Mouse (Mus musculus) heart, adult 8-10 months (tissue): ENCODE measurements around the gene Fbxl19. TPM values are rescaled to one million over a fixed set of nuclear protein-coding genes. Genes with fewer than 3 reads are reported as not detected.
"Not testable (repeated sequence)": the region's sequence is repeated elsewhere in the genome, so short reads cannot be mapped to it uniquely, and the experiment has no call there.

ENCODE experiments used
- DNase-seq: peaks from one replicate; pipeline ENCODE4 v3.0.0; 2022; ENCODE audit warnings: low spot score
- total RNA-seq, 4 experiments: library from RNA; stranded (reverse); gene quantifications; 2 replicates each; pipeline ENCODE4 v1.2.4; 2022

Fbxl19 gene
- total RNA-seq, 4 experiments from 2014 or later: 1.9 to 4.9 (median 3.2) TPM

DNA sequence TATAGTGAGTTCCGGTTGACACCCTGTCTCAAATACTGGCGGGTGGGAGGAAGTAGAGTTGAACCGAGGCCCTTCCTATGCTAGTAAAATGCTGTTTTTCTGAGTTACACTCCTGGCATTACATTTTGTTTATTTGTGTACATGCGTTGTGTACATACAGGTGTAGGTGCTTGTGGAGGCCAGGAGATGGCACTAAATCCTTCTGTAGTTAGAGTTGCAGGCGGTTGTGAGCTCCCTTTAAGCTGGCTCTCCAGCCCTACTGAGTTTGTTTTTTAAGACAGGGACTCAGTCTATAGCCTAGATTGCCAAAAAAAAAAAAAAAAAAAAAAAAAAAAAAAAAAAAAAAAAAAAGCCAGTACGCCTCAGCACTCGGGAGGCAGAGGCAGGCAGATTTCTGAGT is 16.4 kb upstream of the Fbxl19 start:
- no peak for DNase-seq

DNA sequence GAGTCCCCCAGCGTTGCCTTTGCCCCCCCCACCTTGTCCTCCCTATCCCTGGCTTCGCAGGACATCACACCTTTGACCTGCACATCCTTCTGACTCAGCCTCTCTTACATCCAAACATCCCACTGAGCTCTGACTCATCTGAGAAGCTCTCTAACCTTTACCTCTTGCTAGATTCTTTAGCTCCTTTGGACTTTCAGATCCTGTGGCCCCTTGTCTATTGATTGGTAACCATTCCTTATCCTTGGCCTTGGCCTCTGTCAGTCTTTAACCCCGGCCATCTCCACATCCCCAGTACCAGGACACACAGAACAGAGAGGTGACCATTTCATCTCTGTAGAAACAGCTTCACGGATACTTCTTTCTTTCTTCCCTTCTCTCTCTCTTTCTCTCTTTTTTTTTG is 14.2 kb upstream of the Fbxl19 start:
- DNase-seq: no peak

DNA sequence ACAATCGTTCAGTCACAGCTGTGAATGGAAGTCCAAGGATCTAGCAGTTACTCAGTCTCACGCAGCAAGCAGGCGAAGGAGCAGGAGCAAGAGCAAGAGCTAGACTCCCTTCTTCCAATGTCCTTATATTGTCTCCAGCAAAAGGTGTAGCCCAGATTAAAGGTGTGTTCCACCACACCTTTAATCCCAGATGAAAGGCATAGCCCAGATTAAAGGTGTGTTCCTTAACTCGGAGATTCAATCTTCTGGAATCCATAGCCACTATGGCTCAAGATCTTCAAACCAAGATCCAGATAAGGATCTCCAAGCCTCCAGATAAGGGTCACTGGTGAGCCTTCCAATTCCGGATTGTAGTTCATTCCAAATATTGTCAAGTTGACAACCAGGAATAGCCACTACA is 12.3 kb upstream of the Fbxl19 start, which contains the start of gene Ctf2:
Gene Ctf2, minus strand, starts transcription at position 101 of the 400 bp plus-strand sequence.
- DNase-seq: not testable (repeated sequence)

DNA sequence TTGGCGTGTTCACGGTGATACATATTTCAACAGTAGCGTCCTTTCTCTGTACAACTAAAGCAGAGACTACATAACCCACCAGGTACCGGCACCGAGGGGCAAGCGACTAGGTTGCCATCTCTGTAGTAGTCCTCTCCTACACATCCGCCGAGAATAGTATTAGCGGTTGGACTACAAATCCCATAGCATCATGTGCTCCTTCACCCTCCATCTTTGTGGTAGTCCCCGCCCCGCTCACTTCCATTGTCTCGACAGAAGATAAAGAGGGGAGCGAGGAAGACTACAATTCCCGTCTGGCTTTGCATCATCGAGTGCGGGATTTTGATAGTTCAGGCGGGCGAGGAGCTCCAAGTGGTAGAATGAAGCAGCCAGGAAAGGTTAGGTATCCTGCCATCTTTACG is 908 bp downstream of the Fbxl19 start:
- peak; percentile 96 for DNase-seq

DNA sequence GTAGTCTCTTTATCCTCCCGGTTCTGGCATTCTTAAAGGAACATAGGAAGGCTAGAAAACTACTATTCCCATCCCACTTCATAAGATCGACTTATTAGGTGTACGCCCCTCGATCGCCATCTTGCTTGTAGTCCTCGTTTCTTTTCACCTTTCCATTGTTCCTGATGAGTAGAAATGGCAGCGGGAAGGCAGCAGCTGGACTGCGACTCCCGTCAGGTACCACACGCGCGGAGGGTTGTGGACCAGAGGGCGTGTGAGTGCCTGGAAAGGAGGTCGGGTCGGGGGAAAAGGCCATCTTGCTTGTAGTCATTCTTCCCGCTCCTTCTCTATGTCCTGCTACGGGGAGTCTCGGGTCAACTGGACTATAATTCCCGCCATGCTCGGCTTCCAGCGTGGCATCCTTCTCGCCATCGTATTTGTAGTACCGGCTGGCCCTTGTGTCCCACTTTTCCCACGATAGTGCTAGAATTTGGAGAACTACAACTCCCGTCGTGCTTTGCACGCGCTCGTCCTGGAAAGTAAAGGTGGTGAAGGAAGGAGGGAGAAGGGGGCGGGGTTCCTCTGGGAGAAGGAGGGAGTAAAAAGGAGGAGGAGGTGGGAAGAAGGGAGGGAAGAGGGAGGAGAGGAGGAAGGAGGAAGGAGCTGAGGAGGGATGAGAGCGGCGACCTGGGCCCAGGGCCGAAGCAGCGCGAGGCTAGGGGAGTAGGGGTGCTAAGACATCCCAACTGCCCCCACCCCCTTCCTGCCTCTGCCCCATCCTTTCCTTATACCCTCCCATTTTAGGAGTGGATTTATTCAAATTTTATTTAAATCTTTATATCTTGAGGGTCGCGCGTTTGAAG is 1.5 kb downstream of the Fbxl19 start:
- peak; percentile 99 for DNase-seq

DNA sequence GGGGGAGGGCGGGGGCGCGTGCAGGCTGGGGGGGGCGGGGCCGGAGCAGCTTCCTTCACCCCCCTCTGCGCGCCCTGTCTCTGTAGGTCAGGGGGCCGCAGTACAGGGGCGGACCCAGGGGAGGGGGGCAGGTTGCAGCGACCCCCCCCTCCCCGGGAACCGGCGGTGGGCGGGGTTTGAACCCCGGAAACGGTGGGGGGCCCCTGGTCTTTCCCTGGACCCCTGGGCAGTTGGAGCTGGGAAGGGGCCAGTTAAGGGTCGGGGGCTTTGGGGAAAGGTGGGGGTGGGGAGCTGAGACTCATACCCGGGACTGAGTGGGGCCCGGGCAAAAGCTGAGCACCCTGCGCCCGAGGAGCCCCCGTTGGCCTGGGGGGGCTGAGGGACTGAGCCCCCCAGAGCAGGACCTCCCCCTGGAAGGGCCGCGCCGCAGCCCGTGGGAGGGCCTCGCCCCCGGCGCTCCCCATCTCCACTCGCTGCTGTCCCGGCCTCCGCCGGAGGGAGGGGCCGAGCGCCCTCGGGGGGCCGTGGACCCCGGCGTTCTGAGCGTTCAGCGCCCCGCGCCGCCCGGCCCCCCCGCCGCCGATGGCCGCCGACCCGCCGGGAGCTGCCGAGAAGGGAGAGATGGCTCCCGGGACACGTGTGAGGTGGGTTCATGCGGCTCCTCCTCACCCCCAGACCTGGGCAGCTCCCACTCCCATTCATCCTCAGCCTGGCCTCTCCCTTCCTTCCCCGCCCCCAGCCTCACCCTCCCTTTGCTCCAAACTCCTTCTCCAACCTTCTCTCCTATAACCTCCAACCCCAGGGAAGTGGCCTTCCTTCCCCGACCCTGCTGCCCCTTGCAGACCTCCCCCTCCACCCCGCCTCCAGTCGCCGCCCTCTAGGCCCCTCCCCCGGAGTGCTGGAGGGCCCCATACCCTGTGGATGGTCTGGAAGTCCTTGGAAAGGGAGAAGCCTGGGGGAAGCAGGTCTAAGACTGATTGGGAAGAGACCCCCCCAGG is 2.5 kb downstream of the Fbxl19 start:
- DNase-seq: no peak

DNA sequence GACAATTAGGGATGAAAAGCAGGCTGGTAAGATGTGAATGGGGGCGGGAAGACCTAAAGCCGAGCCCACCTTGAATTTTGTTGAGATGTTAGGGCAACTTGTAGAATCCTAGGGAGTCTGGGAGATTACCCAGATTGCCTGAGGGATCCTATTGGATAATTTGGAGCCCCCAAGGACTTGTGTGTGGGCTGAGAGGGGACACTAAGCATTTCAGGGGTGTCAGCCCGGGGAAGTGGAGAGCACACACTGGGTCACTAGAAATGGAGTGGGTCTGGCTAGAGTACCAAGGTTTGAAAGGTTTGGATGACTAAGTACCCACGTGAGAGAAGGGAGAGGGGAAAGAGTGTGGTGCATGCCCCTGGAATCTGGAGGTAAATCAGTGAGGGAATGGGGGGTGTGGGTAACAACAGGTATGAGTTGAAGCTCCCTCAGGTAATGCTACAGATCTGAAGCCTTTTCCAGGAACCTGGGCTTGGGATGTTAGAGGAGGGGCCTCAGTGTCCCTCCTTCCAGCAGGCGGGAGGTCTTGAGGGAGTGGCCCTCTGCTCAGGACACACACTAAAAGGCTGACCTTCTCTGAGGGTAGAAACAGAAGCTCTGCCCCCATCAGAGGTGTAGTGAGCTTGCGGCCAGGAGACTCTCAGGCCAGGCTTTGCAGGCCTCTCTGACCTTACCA is 3.4 kb downstream of the Fbxl19 start:
- DNase-seq: no peak

DNA sequence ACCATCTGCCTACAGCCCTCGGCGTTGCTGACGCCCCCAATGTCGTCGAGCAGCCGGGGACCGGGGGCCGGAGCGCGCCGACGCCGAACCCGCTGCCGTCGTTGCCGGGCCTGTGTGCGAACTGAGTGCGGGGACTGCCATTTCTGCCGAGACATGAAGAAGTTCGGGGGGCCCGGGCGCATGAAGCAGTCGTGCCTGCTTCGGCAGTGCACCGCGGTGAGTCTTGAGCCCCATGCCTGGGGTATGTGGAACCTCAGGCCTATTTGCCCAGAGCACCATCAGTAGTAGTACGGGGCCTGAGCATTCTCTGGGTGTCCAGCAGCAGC is 3.9 kb downstream of the Fbxl19 start:
- DNase-seq: no peak

DNA sequence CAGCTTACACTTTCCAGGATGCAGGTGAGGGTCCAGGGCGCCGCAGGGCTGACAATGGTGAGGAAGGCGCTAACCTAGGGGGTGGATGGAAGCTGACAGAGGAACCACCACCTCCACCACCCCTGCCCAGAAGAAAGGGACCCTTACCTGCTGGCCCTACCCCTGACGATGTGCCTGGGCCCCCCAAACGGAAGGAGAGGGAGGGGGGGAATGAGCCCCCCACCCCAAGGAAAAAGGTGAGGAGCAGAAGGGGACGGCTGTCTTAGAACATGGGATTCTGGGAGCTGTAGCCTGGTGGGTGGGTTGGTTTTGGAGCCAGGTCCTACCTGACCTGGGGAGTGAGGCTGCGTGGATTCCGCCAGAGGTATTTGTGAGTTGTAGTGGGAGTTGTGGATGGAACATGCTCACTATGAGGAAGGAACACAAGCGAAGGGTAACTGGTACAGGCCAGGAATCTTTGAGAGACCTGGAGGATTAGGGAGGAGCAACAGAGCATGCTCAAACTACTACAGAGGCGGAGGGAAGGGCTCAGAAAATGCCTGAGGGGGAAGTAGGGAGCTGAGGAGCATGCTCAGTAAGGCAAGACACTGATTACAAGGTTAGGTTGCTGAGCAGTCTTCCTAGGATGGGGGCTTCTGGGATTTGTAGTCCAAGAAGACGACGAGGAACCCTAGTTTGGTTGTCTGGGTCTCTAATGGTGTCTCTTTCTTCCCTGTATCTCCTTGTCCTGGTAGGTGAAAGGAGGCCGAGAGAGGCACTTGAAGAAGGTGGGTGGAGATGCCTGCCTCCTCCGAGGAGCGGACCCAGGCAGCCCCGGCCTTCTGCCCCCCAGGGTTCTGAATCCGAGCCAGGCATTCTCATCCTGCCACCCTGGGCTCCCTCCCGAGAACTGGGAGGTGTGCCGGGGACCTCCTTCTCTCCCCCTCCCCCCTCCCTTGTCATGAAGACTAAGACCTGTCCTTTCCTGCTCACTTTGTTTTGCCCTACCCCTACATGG is 6.1 kb downstream of the Fbxl19 start:
- no peak for DNase-seq

DNA sequence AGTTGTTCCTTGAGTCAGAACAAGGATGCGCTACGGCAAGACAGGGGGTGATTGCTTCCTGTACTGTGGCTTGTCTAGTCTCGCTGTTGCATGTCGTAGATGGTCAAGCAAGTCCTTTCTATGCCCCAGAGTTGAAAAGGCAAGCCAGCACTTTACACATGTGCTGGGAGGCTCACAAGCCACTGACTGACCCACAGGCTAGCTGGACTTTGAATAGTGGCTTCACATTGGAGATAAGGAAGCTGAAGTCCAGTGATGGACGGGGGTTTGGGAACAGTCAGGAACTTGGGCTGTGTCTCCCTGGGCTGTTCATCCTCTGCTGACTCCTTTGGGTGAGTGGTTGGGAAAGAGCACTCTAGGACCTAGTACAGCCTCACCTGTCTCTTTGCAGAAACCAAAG is 7.3 kb downstream of the Fbxl19 start:
- DNase-seq: no peak

GRCm38 (mm10) chr7:127752069-127752468 is 7.7 kb downstream of the Fbxl19 start:
- DNase-seq: no peak

- no peak for DNase-seq
These were observed 8.8 kb downstream of the Fbxl19 start for GRCm38 (mm10) chr7:127753158-127753557.

- no peak for DNase-seq
These were observed 9.4 kb downstream of the Fbxl19 start for GRCm38 (mm10) chr7:127753741-127754140.

- no peak for DNase-seq
These were observed 15.4 kb downstream of the Fbxl19 start for GRCm38 (mm10) chr7:127759716-127760115.

DNA sequence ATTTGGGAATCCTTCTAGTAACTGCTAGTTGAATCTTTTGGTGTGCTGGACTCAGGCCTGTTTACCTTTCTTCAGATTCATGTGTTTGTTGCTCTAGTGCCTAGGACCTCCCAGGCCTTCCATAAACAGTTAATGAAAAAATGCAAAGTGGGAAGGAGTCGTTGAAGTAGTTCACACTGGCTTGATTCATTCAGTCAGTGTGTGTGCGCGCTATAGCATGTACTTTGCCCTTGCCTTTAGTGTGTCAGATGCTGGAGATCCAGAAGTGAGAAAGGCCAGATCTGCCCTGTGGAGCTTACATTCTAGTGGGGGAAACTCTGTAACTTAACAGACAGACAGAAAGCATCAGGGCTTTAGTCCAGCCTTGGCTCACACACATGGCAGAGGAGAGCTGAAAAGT is 16.1 kb downstream of the Fbxl19 start:
- DNase-seq: no peak

DNA sequence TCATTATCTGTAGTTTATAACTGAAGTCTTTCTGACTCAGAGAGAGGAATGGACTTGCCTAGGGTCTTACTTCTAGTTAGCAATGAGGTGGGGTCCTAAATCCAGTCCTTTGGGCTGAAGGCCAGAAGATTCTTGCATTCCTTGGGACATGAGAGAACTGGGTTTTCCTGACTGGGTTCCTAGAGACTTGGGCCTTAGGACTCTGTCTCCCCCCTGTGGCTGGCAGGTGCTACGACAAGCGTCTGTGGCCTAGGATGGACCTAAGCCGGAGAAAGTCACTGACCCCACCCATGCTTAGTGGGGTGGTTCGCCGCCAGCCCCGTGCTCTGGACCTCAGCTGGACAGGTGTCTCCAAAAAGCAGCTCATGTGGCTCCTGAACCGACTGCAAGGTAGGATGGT is 16.7 kb downstream of the Fbxl19 start:
- peak; percentile 70 for DNase-seq

DNA sequence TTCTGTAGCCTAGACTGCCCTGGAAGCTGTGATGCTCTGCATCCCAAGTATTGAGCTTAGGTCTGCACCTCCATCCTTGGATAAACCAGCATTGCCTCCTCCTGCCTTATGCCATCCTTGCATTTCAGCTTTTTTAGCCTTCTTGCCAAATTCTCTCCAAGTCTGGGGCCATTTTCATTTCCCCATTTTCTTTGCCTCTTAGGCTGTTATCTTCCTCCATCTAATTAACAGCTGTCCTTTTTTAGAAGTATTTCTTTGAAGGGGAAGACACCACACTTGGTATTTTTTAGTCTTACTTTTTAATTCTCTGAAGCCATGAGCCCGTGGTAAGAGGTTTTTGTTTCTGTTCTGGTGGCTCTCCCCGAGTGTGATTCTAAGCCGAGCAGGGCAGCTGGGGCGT is 19.3 kb downstream of the Fbxl19 start:
- no peak for DNase-seq

- no peak for DNase-seq
These were observed 21.4 kb downstream of the Fbxl19 start for GRCm38 (mm10) chr7:127765756-127766155.

GRCm38 (mm10) chr7:127766851-127767609 is 22.7 kb downstream of the Fbxl19 start:
- DNase-seq: no peak
